Mouse (Mus musculus) cerebral cortex, adult 2 months (tissue): ENCODE measurements around the gene Bola2.

Experiments used
- WGBS: fragments of 180-500 bp; shearing (Covaris S2); methylation state at CpG from one replicate; pipeline ENCODE4 v1.1.7; 2018; 5-methylcytosine and 5-hydroxymethylcytosine counted together

The Bola2 gene

GRCm38 (mm10) chr7:126708175-126708952, 13.2 kb downstream of the Bola2 start:
- 77% methylated on average over 10 of the region's 10 CpGs for WGBS

GRCm38 (mm10) chr7:126710266-126710665, 15.1 kb downstream of the Bola2 start:
- WGBS: 53% methylated on average over 4 of the region's 4 CpGs

GRCm38 (mm10) chr7:126711910-126712309, 16.7 kb downstream of the Bola2 start:
- 88% methylated on average over 3 of the region's 3 CpGs for WGBS

- 54% methylated on average over 4 of the region's 4 CpGs for WGBS
Observed at GRCm38 (mm10) chr7:126715679-126716078, 20.5 kb downstream of the Bola2 start.

- WGBS: 88% methylated on average over 3 of the region's 3 CpGs
Observed at GRCm38 (mm10) chr7:126717566-126717965, 22.4 kb downstream of the Bola2 start.

GRCm38 (mm10) chr7:126718787-126719337, 23.7 kb downstream of the Bola2 start:
- 63% methylated on average over 5 of the region's 5 CpGs for WGBS

DNA sequence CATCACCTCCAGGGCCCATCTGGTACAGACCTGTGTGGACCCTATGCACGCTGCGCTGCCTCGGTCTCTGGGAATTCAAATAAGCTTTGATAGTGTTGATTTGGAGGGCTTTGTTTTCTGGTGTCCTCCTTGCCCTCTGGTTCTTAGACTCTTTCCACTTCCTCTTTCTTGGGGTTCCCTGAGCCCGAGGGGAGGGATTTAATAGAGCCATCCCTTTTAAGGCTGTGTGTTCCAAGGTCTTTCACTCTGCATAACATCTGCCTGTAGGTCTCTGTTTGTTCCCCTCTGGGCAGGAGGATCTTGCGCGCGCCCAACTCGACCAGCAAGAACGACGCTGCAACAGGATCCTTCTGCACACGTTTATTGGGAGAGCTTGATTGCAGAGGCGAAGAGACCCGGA, 26.4 kb downstream of the Bola2 start:
- 87% methylated on average over 13 of the region's 13 CpGs for WGBS

DNA sequence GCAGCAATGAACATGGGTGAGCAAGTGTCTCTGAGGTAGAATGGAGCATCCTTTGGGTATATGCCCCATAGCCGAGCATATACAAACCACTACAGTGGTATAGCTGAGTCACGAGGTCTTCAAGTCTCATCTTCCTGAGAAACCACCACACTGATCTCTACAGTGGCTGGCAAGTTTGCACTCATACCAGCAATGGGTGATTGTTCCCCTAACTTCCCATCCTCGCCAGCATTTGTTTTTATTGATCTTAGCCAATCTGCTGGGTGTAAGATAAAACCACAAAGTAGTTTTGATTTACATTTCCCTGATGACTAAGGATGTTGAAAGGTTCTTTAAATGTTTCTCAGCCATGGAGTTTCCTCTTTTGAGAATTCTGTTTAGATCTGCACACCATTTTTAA, 29.9 kb downstream of the Bola2 start:
- WGBS: 80% methylated on average over 3 of the region's 3 CpGs

GRCm38 (mm10) chr7:126725667-126726066, 30.5 kb downstream of the Bola2 start:
- 85% methylated on average over 5 of the region's 5 CpGs for WGBS

DNA sequence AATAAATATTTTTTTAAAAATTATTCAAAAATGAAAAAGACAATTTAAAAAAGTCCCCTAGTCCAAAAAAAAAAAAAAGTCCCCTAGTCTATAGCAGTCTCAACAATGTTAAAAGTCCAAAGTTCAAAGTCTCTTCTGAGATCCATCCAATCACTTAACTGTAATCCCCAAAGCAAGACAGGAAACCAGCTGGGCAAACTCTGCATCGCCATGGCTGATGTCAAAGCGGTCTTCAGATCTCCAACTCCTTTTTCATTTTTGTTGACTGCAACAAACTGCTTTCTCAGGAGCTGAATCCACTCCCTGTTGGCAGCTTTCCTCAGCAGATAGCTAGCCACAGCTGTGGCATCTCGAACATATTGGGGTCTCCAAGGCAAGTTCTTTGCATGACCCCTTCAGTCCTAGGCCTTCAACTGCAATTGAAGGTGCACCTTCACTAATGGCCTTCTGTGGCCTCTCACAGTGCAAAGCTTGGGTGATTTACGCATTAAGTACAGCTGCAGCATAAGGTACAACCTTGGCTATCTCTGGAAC, 35.1 kb downstream of the Bola2 start:
- 86% methylated on average over 4 of the region's 4 CpGs for whole genome bisulfite sequencing

- 69% methylated on average over 8 of the region's 8 CpGs for WGBS
Observed at GRCm38 (mm10) chr7:126736122-126736521, 40.9 kb downstream of the Bola2 start.

DNA sequence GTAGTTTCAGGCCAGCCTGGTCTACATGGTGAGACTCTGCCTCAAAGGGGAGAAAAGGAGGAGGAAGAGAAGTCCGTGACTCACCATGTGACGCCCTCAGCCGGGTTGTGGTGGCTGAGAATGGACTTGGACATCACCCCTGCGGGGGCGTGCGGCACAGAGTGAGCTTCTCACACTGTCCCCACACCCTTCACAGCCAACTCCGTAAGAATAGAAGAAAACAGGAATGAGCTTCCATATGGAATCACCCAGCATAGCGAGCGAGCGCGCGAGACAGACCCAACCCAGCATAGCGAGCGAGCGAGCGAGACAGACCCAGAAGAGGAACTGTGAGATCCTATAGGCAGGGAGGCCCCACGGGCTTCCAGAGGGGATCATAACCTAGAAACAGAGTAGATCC, 44.4 kb downstream of the Bola2 start:
- WGBS: 51% methylated on average over 17 of the region's 17 CpGs

- WGBS: 54% methylated on average over 13 of the region's 13 CpGs
Observed at GRCm38 (mm10) chr7:126740132-126740735, 45.0 kb downstream of the Bola2 start.

GRCm38 (mm10) chr7:126740977-126741376, 45.8 kb downstream of the Bola2 start:
- 58% methylated on average over 5 of the region's 5 CpGs for WGBS

- WGBS: 90% methylated on average over 5 of the region's 5 CpGs
Observed at GRCm38 (mm10) chr7:126741452-126741851, 46.3 kb downstream of the Bola2 start.

GRCm38 (mm10) chr7:126741964-126742482, 46.8 kb downstream of the Bola2 start:
- WGBS: 74% methylated on average over 13 of the region's 13 CpGs

DNA sequence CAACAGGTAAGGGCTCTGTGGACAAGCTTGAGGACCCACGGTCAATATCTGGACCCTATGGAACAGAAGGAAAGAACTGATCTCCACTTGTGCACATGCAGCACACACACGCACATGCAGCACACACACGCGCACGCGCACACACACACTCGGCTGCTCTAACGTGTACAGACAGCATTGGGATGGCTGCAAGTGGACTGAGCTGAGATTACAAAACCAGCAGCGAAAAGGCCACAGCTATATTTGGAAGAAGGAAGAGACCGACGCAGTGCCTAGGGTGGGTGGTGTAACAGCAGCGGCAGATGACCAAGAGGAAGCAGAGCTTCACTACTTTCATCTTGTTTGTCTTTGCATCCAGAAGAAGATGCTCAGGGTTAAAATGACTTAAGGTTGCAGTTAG, 50.9 kb downstream of the Bola2 start:
- 67% methylated on average over 12 of the region's 12 CpGs for WGBS

DNA sequence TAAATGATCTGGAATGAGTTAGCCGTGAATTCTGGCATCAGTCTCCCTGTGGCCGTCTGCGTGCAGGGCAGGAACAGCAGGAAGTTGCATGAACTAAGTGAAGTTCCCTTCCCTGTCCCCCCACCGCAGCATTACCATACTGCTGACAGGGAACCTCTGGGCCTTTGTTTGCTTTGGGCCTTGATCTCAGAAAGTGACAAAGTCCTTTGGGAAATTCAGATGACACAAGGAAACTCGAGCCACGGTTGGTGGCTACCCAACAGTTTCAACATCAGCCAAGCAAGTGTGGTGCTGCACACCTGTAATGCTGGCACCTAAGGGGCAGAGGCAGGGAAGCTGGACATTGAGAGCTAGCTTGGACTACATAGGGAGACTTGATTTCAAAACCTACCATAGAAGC, 51.6 kb downstream of the Bola2 start:
- 47% methylated on average over 6 of the region's 6 CpGs for WGBS

- WGBS: 75% methylated on average over 7 of the region's 7 CpGs
Observed at GRCm38 (mm10) chr7:126748824-126749223, 53.6 kb downstream of the Bola2 start.
